Mouse (Mus musculus): ENCODE data around the gene Cftr. TPM values are rescaled to one million over a fixed set of nuclear protein-coding genes. Genes with fewer than 3 reads are reported as not detected.

Gene Cftr
- polyA plus RNA-seq, 1 experiment from 2014 or later: 7.4 TPM

DNA sequence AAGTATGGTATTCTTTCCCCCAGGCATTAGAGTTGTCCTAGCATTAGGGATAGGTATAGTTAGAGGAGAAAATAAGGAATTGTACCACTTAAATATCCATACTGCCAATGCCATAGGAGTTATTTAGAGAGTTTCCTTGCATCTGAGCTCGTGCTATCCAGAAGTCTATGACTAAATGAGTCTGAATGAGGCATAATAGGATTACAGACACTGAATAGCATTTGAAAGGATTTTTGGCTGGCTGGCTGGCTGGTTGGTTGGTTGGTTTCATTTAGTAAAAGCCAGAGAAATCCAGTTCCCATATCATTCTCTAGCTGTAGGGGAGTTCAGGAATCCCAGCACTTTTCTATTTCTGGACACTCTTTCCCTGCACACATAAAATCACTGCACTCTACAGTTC is 76.0 kb downstream of the Cftr start:
- ATAC-seq: no peak
- Histone ChIP-seq H3K4me2 (replicated peaks; ENCODE audit: low read depth) (no peak overlapping the region), H3K9ac (ENCODE audit: low read depth, low read length) (no peak overlapping the region), H3K36me3 (ENCODE audit: control insufficient read depth, insufficient read depth) (no peaks in the 10 kb centered on the region; the same call in 1 of the 2 replicates), H3K4me3 (ENCODE audit: low read depth, low read length) (no peak overlapping the region), H3K27ac (ENCODE audit: low read depth, low read length) (no peak overlapping the region), H3K27me3 (replicated peaks; ENCODE audit: control insufficient read depth, insufficient read depth, low read length) (no peaks in the 10 kb centered on the region), H3K9me3 (ENCODE audit: control insufficient read depth) (no peaks in the 10 kb centered on the region), H3K4me1 (replicated peaks; ENCODE audit: control insufficient read depth, insufficient read depth, low read length) (no peaks in the 10 kb centered on the region)
- no peak for TF ChIP-seq CTCF (IDR thresholded peaks at IDR 0.05; ENCODE audit: low read depth)
- WGBS: 78% methylated on average over 1 of the region's 1 CpGs

DNA sequence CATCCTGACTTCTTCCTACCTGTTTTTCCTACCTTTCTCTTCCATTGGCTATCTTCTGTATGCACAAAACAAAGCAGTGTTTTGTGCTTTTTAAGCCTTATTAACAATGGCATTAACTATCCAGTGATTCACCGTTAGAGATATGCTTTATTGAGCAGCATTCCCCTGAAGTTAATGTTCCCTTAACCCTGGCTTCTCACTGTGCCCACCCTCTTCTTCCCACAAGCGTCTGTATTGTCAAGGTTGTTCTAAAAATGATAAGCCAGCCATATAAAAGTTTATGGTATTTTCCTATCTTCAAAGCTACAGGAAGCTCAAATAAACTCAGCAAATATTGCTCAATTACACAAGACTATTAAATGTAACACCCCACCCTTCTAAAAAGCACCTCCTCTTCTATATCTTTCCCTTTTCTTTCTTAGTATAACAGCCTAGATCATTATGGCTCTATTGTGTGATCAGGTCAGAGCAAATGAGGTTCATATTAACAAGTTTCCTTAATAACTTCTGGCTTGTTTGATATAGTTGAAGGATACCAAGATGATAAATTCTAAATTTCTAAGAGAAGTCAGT is 77.5 kb downstream of the Cftr start:
- peak; percentile 92 for ATAC-seq
- Histone ChIP-seq H3K27ac (ENCODE audit: low read depth, low read length) (no peak overlapping the region), H3K4me2 (replicated peaks; ENCODE audit: low read depth) (no peak overlapping the region), H3K9ac (ENCODE audit: low read depth, low read length) (no peak overlapping the region), H3K9me3 (ENCODE audit: control insufficient read depth) (no peaks in the 10 kb centered on the region), H3K4me3 (ENCODE audit: low read depth, low read length) (no peak overlapping the region), H3K4me1 (replicated peaks; ENCODE audit: control insufficient read depth, insufficient read depth, low read length) (no peaks in the 10 kb centered on the region), H3K36me3 (ENCODE audit: control insufficient read depth, insufficient read depth) (no peaks in the 10 kb centered on the region; the same call in 1 of the 2 replicates), H3K27me3 (replicated peaks; ENCODE audit: control insufficient read depth, insufficient read depth, low read length) (no peaks in the 10 kb centered on the region)
- TF ChIP-seq CTCF (IDR thresholded peaks at IDR 0.05; ENCODE audit: low read depth): no peak
- WGBS: 21% methylated on average over 2 of the region's 2 CpGs

DNA sequence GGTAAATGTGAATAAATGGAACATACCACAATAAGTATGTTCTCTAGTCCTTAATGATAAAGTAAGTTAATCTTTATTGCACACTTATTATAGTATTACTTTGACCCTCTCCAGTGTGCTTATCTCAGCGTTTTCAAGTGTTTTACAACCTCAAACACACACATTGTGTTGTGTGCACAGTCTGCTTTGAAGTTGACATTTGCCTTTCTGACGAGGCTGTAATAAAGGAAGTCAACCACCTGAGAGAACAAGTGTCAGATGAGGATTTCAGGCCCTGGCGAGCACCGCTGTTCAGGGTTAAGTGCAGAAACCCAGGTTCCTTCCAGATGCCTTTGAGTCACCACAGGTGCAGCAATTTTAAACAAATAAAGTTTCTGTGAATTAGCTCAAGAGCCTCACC is 78.0 kb downstream of the Cftr start:
- ATAC-seq: peak; percentile 98
- WGBS: 24% methylated on average over 4 of the region's 4 CpGs
- Histone ChIP-seq H3K27ac (ENCODE audit: low read depth, low read length) (no peak overlapping the region), H3K9ac (ENCODE audit: low read depth, low read length) (no peak overlapping the region), H3K4me3 (ENCODE audit: low read depth, low read length) (no peak overlapping the region), H3K4me2 (replicated peaks; ENCODE audit: low read depth) (no peak overlapping the region), H3K4me1 (replicated peaks; ENCODE audit: control insufficient read depth, insufficient read depth, low read length) (no peaks in the 10 kb centered on the region), H3K36me3 (ENCODE audit: control insufficient read depth, insufficient read depth) (no peaks in the 10 kb centered on the region; the same call in 1 of the 2 replicates), H3K9me3 (ENCODE audit: control insufficient read depth) (no peaks in the 10 kb centered on the region), H3K27me3 (replicated peaks; ENCODE audit: control insufficient read depth, insufficient read depth, low read length) (no peaks in the 10 kb centered on the region)
- no peak for TF ChIP-seq CTCF (IDR thresholded peaks at IDR 0.05; ENCODE audit: low read depth)

DNA sequence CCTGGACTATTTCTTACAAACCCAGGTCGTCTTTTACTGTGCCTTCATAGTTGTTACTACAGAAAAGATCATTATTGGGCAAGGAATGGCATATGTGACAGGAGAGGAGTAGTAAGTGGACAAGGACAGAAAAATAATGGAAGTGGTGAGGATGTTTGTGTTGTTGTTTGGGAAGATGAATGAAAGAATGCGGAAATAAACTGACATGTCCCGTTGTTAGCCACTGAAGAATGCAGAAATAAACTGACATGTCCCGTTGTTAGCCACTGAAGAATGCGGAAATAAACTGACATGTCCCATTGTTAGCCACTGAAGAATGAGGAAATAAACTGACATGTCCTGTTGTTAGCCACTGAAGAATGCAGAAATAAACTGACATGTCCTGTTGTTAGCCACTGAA is 84.1 kb downstream of the Cftr start:
- no peaks in the 10 kb centered on the region for H3K36me3 ChIP-seq (ENCODE audit: control insufficient read depth, insufficient read depth)
- 44% methylated on average over 5 of the region's 5 CpGs for WGBS
- no peaks in the 10 kb centered on the region for H3K27me3 ChIP-seq (replicated peaks; ENCODE audit: control insufficient read depth, insufficient read depth, low read length)
- no peak overlapping the region for H3K9ac ChIP-seq (ENCODE audit: low read depth, low read length)
- no peak overlapping the region for H3K27ac ChIP-seq (ENCODE audit: low read depth, low read length)
- H3K4me2 ChIP-seq (replicated peaks; ENCODE audit: low read depth): no peak overlapping the region
- TF ChIP-seq CTCF (IDR thresholded peaks at IDR 0.05; ENCODE audit: low read depth): no peak
- H3K9me3 ChIP-seq (ENCODE audit: control insufficient read depth): no peaks in the 10 kb centered on the region
- no peak for ATAC-seq
- H3K4me1 ChIP-seq (replicated peaks; ENCODE audit: control insufficient read depth, insufficient read depth, low read length): no peaks in the 10 kb centered on the region
- no peak overlapping the region for H3K4me3 ChIP-seq (ENCODE audit: low read depth, low read length)

DNA sequence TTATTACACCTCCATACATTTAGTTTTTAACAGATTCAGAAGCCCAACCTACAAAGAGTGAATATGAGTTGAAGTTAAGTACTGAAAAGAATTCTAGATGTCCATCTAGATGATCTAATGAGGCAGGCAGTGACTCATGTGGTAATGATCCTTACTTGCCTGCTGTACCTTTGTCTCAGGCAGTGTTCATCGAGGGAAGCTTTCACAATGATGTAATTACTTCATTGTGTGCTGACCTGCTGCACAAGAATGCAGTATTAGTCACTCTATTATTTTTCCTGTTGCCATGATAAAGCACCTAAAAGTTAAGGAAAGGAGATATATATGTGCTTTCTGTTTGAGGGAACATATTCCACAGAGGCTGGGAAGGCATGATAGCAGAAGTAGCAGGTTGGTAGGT is 100.5 kb downstream of the Cftr start:
- no peak for TF ChIP-seq CTCF (IDR thresholded peaks at IDR 0.05; ENCODE audit: low read depth)
- ATAC-seq: peak; percentile 96
- 25% methylated on average over 1 of the region's 1 CpGs for WGBS

GRCm38 (mm10) chr6:18300781-18301180 is 130.3 kb downstream of the Cftr start:
- no peaks in the 10 kb centered on the region for H3K36me3 ChIP-seq (ENCODE audit: control insufficient read depth, insufficient read depth)
- 48% methylated on average over 2 of the region's 2 CpGs for WGBS
- H3K27me3 ChIP-seq (replicated peaks; ENCODE audit: control insufficient read depth, insufficient read depth, low read length): no peaks in the 10 kb centered on the region
- H3K4me1 ChIP-seq (replicated peaks; ENCODE audit: control insufficient read depth, insufficient read depth, low read length): no peaks in the 10 kb centered on the region; the same call in 1 of the 2 replicates
- no peak for TF ChIP-seq CTCF (IDR thresholded peaks at IDR 0.05; ENCODE audit: low read depth)
- no peak overlapping the region for H3K4me2 ChIP-seq (replicated peaks; ENCODE audit: low read depth)
- no peak for ATAC-seq
- no peak overlapping the region for H3K9ac ChIP-seq (ENCODE audit: low read depth, low read length)
- no peak overlapping the region for H3K4me3 ChIP-seq (ENCODE audit: low read depth, low read length)
- H3K9me3 ChIP-seq (ENCODE audit: control insufficient read depth): no peaks in the 10 kb centered on the region
- H3K27ac ChIP-seq (ENCODE audit: low read depth, low read length): no peak overlapping the region

More for the DNA sequence above, 100.5 kb downstream of the Cftr start:
- no peak overlapping the region for H3K4me3 ChIP-seq (ENCODE audit: low read depth, low read length)
- no peak overlapping the region for H3K4me2 ChIP-seq (replicated peaks; ENCODE audit: low read depth)
- no peaks in the 10 kb centered on the region for H3K27me3 ChIP-seq (replicated peaks; ENCODE audit: control insufficient read depth, insufficient read depth, low read length)
- no peak overlapping the region for H3K27ac ChIP-seq (ENCODE audit: low read depth, low read length)
- no peaks in the 10 kb centered on the region for H3K9me3 ChIP-seq (ENCODE audit: control insufficient read depth)
- H3K4me1 ChIP-seq (replicated peaks; ENCODE audit: control insufficient read depth, insufficient read depth, low read length): no peaks in the 10 kb centered on the region
- no peak overlapping the region for H3K9ac ChIP-seq (ENCODE audit: low read depth, low read length)
- H3K36me3 ChIP-seq (ENCODE audit: control insufficient read depth, insufficient read depth): no peaks in the 10 kb centered on the region

DNA sequence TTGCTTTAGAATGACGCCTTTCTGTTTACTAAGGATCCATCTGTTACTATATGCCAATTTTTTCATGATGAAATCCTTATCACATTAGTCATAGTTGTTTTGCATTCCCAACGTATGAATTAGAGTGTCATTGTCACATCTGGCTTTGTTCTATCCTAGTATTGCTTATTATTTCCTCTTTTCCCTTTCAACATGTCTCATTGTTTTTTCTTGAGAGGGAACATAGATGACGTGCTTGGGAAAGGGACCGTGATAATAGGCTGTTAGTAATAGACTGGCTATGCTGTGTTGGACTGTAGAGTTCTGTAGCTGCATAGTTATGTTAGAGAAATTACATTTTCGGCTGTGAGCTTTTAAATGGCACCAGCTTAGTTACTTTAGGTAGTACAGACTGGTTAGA is 131.6 kb downstream of the Cftr start:
- no peaks in the 10 kb centered on the region for H3K9me3 ChIP-seq (ENCODE audit: control insufficient read depth)
- TF ChIP-seq CTCF (IDR thresholded peaks at IDR 0.05; ENCODE audit: low read depth): no peak
- WGBS: 77% methylated on average over 5 of the region's 5 CpGs
- no peak for ATAC-seq
- no peak overlapping the region for H3K4me2 ChIP-seq (replicated peaks; ENCODE audit: low read depth)
- no peak overlapping the region for H3K4me3 ChIP-seq (ENCODE audit: low read depth, low read length)
- H3K4me1 ChIP-seq (replicated peaks; ENCODE audit: control insufficient read depth, insufficient read depth, low read length): no peaks in the 10 kb centered on the region; the same call in 1 of the 2 replicates
- no peak overlapping the region for H3K27ac ChIP-seq (ENCODE audit: low read depth, low read length)
- H3K27me3 ChIP-seq (replicated peaks; ENCODE audit: control insufficient read depth, insufficient read depth, low read length): no peaks in the 10 kb centered on the region
- H3K9ac ChIP-seq (ENCODE audit: low read depth, low read length): no peak overlapping the region
- H3K36me3 ChIP-seq (ENCODE audit: control insufficient read depth, insufficient read depth): no peaks in the 10 kb centered on the region
